Mouse (Mus musculus) hindbrain, embryonic 11.5 days (tissue): ENCODE measurements at regions not wholly inside any gene's neighbourhood (a gene's known extent, or its start where the extent isn't known, plus 50 kb on each side); places are given as distances from the start of the nearest gene placed in this dataset.
A peak's percentile ranks its signal among the peaks of the same experiment; 100 is the strongest.

Experiments
- ATAC-seq: fragments of 200-750 bp; cut with Nextera tagmentation; 2 replicates; pipeline ENCODE4 v1.8.0; 2017; ENCODE audit warnings: mild to moderate bottlenecking, moderate TSS enrichment, moderate library complexity; ENCODE audit not compliant: low FRiP score
- DNase-seq: peaks from one replicate; pipeline ENCODE4 v3.0.0-alpha.2; 2015; ENCODE audit warnings: low spot score
- H3K27ac ChIP-seq: fragments of 300-500 bp; sonication (generic); 2 replicates; pipeline ENCODE4 v1.5.1; 2014; ENCODE audit warnings: mild to moderate bottlenecking, low read depth, low read length
- H3K27me3 ChIP-seq: fragments of 300-500 bp; sonication (generic); 2 replicates; pipeline ENCODE4 v1.6.1; 2014; ENCODE audit warnings: mild to moderate bottlenecking, low read length, moderate library complexity, mixed read lengths; ENCODE audit not compliant: control insufficient read depth, insufficient read depth
- H3K36me3 ChIP-seq: fragments of 300-500 bp; sonication (generic); 2 replicates; pipeline ENCODE4 v1.6.1; 2014; ENCODE audit warnings: mild to moderate bottlenecking, low read length, moderate library complexity, mixed read lengths; ENCODE audit not compliant: control insufficient read depth, insufficient read depth
- H3K4me1 ChIP-seq: fragments of 300-500 bp; sonication (generic); replicated peaks from 2 replicates; pipeline ENCODE4 v1.6.1; 2014; ENCODE audit warnings: low read length, mixed read lengths; ENCODE audit not compliant: control insufficient read depth, insufficient read depth
- H3K4me2 ChIP-seq: fragments of 300-500 bp; sonication (generic); replicated peaks from 2 replicates; pipeline ENCODE4 v1.6.1; 2014; ENCODE audit warnings: mild to moderate bottlenecking, low read depth, low read length
- H3K4me3 ChIP-seq: fragments of 300-500 bp; sonication (generic); 2 replicates; pipeline ENCODE4 v1.5.1; 2014; ENCODE audit warnings: low read depth, low read length
- H3K9ac ChIP-seq: fragments of 300-500 bp; sonication (generic); 2 replicates; pipeline ENCODE4 v1.6.1; 2014; ENCODE audit warnings: low read depth, low read length
- H3K9me3 ChIP-seq: fragments of 300-500 bp; sonication (generic); 2 replicates; pipeline ENCODE4 v1.6.1; 2016; ENCODE audit warnings: low read length; ENCODE audit not compliant: control insufficient read depth
- WGBS: fragments of 180-500 bp; shearing (Covaris S2); extraction: QIAGEN DNeasy Blood & Tissue Kit; methylation state at CpG from one replicate; pipeline ENCODE4 v1.1.7; 2014; 5-methylcytosine and 5-hydroxymethylcytosine counted together

DNA sequence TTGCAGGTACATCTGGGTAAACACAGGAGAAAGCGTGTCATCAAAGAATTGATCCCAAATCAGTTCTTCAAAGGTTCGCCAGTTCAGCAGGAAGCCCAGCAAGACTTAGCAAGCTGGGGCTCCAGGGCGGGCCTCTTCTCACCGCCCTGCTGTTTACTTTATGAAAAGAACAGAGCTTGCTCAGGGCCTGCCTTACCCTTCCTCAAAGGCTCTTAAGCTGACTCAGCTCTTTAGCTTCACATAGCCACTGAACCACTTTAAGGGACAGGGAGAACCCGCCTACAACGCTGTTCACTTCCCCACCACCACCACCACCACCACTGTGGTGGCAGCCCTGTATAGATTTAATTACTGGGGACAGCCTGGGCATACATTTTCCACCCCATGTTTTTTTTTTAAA, 148.5 kb downstream of the Clic5 start:
- Histone ChIP-seq H3K36me3 (no peaks in the 10 kb centered on the region), H3K9me3 (no peaks in the 10 kb centered on the region), H3K27me3 (no peaks in the 10 kb centered on the region), H3K4me3 (no peak overlapping the region), H3K4me2 (no peak overlapping the region), H3K27ac (no peak overlapping the region), H3K4me1 (no peaks in the 10 kb centered on the region), H3K9ac (no peak overlapping the region)
- WGBS, result 47% methylated on average over 6 of the region's 6 CpGs
- no peak for DNase-seq
- ATAC-seq, result no peak

DNA sequence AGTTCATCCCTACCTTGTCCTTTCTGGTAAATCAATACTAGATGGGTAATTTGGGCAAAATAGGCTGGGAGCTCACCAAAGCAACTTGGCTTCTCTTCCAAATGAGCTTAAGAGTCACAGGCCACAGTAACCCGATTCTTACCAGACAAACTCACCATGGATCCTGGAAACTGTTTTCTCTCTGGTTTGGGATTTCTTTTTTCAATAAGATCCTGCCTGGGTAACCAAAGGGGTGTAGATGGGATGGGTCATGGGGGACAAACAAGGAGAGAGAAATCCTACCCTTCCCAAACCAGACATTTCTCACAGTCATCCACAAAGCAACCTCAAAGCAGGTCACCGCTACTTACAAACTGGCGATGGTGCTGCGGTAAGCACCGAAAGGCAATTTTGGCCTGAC, 148.9 kb downstream of the Clic5 start:
- no peak overlapping the region for H3K9ac ChIP-seq
- DNase-seq (no peak), ATAC-seq (no peak)
- H3K4me2 ChIP-seq, result no peak overlapping the region
- H3K4me1 ChIP-seq, result no peaks in the 10 kb centered on the region
- 83% methylated on average over 5 of the region's 5 CpGs for WGBS
- no peak overlapping the region for H3K4me3 ChIP-seq
- H3K27me3 ChIP-seq, result no peaks in the 10 kb centered on the region
- H3K36me3 ChIP-seq, result no peaks in the 10 kb centered on the region
- H3K27ac ChIP-seq, result no peak overlapping the region
- no peaks in the 10 kb centered on the region for H3K9me3 ChIP-seq

- Histone ChIP-seq H3K9ac (no peak overlapping the region), H3K27me3 (no peaks in the 10 kb centered on the region), H3K36me3 (no peaks in the 10 kb centered on the region), H3K4me2 (no peak overlapping the region), H3K4me1 (no peaks in the 10 kb centered on the region), H3K9me3 (no peaks in the 10 kb centered on the region), H3K27ac (no peak overlapping the region), H3K4me3 (no peak overlapping the region)
- DNase-seq (no peak), ATAC-seq (no peak)
- WGBS, result 97% methylated on average over 2 of the region's 2 CpGs
Observed at GRCm38 (mm10) chr17:44344542-44344941, 156.2 kb downstream of the Clic5 start.

- Histone ChIP-seq H3K4me3 (no peak overlapping the region), H3K27ac (no peak overlapping the region), H3K9ac (no peak overlapping the region), H3K4me1 (no peaks in the 10 kb centered on the region), H3K27me3 (no peaks in the 10 kb centered on the region), H3K4me2 (no peak overlapping the region), H3K9me3 (no peaks in the 10 kb centered on the region), H3K36me3 (no peaks in the 10 kb centered on the region)
- 86% methylated on average over 2 of the region's 2 CpGs for WGBS
- DNase-seq (no peak), ATAC-seq (no peak)
Observed at GRCm38 (mm10) chr17:44345374-44345773, 157.0 kb downstream of the Clic5 start.

DNA sequence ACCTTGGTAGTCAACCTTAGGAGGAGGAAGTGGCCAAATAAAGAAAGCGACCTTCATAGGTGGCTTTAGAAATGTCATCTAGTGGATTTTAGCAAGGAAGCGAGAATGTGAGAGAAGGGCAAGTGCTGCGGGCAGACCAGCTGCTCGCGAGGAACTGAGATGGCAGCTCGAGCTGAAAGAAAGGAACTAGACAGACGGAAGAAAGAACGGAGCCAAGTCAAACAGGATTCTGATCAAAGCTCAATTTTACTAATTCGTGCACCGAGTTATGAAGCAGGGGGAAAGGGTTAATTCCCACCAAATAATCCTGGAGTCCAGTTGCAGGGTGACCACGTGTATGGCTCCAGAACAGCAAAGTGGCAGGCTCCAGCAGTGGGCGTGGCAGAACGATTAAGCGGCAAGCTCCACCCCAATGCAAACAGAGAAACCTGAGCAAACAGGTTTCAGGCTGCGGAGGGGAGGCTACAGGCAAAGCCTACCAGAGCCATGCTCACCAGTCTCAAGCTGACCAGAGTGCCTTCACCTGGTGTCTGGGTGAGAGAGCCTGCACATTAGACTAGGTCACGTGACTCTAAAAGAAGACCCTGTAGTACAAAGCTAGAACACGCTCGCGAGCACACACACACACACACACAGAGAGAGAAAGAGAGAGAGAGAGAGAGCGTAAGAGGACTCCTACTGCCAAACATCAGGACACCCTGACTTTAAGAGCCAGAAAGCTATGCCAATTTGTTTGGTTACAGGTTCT, 162.0 kb downstream of the Clic5 start:
- Histone ChIP-seq H3K4me2 (no peak overlapping the region), H3K4me1 (no peaks in the 10 kb centered on the region), H3K9me3 (no peaks in the 10 kb centered on the region), H3K27ac (no peak overlapping the region), H3K4me3 (no peak overlapping the region), H3K27me3 (no peaks in the 10 kb centered on the region), H3K9ac (no peak overlapping the region), H3K36me3 (no peaks in the 10 kb centered on the region)
- ATAC-seq (no peak), DNase-seq (no peak)
- WGBS, result 63% methylated on average over 20 of the region's 20 CpGs

GRCm38 (mm10) chr17:44350949-44351244, 162.5 kb downstream of the Clic5 start:
- H3K27me3 ChIP-seq, result no peaks in the 10 kb centered on the region
- DNase-seq (no peak), ATAC-seq (no peak)
- H3K9ac ChIP-seq, result no peak overlapping the region
- no peaks in the 10 kb centered on the region for H3K36me3 ChIP-seq
- no peaks in the 10 kb centered on the region for H3K9me3 ChIP-seq
- no peak overlapping the region for H3K4me3 ChIP-seq
- no peak overlapping the region for H3K27ac ChIP-seq
- no peak overlapping the region for H3K4me2 ChIP-seq
- no peaks in the 10 kb centered on the region for H3K4me1 ChIP-seq
- 91% methylated on average over 4 of the region's 4 CpGs for WGBS

DNA sequence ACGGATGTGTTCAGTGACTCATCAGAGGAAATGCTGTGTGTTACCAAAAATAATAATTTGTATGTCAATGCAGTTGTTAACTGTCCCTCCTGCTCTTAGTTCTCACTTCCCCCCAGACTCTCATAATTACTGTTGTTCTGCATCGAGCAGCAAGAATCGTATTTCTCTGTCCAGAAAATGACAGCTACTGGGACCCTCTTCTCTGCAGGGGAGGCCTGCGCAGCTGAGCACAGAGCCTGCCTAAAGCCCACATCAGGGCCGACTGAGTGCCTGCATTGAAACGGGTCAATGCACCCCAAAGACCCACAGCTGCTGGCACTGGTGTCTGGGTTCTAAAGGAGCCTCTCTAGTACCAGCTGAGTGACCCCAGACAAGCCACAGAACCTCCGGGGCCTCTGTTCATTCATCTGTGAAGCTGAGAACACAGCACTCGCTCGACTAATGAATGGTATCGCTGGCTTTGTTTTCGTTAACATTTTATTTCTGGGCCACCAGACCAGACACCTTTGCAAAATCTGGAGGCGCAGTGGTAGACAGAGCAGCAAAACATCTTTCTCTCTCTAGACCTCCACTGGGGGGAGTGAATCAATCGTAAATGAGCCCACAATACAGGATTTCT, 163.2 kb downstream of the Clic5 start:
- H3K9me3 ChIP-seq, result no peaks in the 10 kb centered on the region
- DNase-seq (peak; percentile 52), ATAC-seq (peak; percentile 86)
- H3K4me1 ChIP-seq, result no peaks in the 10 kb centered on the region
- H3K4me3 ChIP-seq, result no peak overlapping the region
- no peaks in the 10 kb centered on the region for H3K36me3 ChIP-seq
- H3K9ac ChIP-seq, result no peak overlapping the region
- 0 out of 2 replicates have a peak overlapping the region, but pooled peaks have one; percentile 8 for H3K4me2 ChIP-seq
- no peaks in the 10 kb centered on the region for H3K27me3 ChIP-seq
- no peak overlapping the region for H3K27ac ChIP-seq
- 29% methylated on average over 13 of the region's 13 CpGs for WGBS

DNA sequence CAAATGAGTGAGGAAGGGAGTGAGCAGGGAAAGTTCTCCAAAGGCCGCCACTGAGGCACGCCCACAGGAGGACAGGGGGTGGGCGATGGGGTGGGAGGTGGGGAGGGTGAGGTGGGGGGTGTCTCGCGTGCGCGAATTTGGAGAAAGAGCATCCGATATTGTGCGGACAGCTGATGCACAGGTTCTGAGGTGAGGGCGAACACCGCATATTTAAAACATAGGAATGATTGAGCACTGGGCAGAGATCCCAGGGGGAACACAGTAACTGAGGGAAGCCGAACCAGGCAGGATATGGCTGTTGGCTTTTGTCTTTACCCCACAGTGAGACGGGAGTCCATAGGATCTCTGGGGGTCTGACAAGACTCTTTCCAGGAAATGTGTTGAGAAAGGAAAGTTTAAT, 163.8 kb downstream of the Clic5 start:
- no peak for DNase-seq
- H3K9ac ChIP-seq, result no peak overlapping the region
- 74% methylated on average over 13 of the region's 13 CpGs for WGBS
- no peaks in the 10 kb centered on the region for H3K4me1 ChIP-seq
- H3K27ac ChIP-seq, result no peak overlapping the region
- no peaks in the 10 kb centered on the region for H3K27me3 ChIP-seq
- ATAC-seq, result no peak
- H3K4me2 ChIP-seq, result peak overlapping the region; percentile 8; the same call in 1 of the 2 replicates
- no peaks in the 10 kb centered on the region for H3K36me3 ChIP-seq
- no peaks in the 10 kb centered on the region for H3K9me3 ChIP-seq
- no peak overlapping the region for H3K4me3 ChIP-seq

GRCm38 (mm10) chr17:44363111-44363510, 174.7 kb downstream of the Clic5 start:
- Histone ChIP-seq H3K4me2 (no peak overlapping the region), H3K27ac (no peak overlapping the region), H3K9ac (no peak overlapping the region), H3K4me3 (no peak overlapping the region), H3K36me3 (no peaks in the 10 kb centered on the region), H3K27me3 (no peaks in the 10 kb centered on the region), H3K4me1 (no peaks in the 10 kb centered on the region), H3K9me3 (no peaks in the 10 kb centered on the region)
- 85% methylated on average over 4 of the region's 4 CpGs for WGBS
- ATAC-seq (no peak), DNase-seq (no peak)
